Mouse (Mus musculus): ENCODE measurements around the gene Tctex1d4. TPM values are rescaled to one million over a fixed set of nuclear protein-coding genes. Genes with fewer than 3 reads are reported as not detected.
A peak's percentile ranks its signal among the peaks of the same experiment; 100 is the strongest.

The Tctex1d4 gene
- polyA plus RNA-seq, 2 experiments = not detected

- H3K4me1 ChIP-seq (replicated peaks; ENCODE audit: control insufficient read depth in 2 of 2, insufficient read depth in 2 of 2, low read length in 1 of 2) = no peaks in the 10 kb centered on the region; a peak in 1 of 4 replicates
- ATAC-seq (ENCODE audit: insufficient read depth) (no peak), DNase-seq (ENCODE audit: low read depth in 3 of 3, low spot score in 3 of 3) (no peak)
- no peak for TF ChIP-seq EP300 (IDR thresholded peaks at IDR 0.05; ENCODE audit: low read depth)
- TF ChIP-seq CTCF (IDR thresholded peaks at IDR 0.05; ENCODE audit: low read depth) = no peak
- no peak overlapping the region for H3K9ac ChIP-seq (replicated peaks)
- no peaks in the 10 kb centered on the region for H3K36me3 ChIP-seq (replicated peaks; ENCODE audit: control insufficient read depth, insufficient read depth, low read depth)
- no peak overlapping the region for H3K27ac ChIP-seq
- H3K4me2 ChIP-seq (ENCODE audit: low read depth) = no peak overlapping the region
- no peaks in the 10 kb centered on the region for H3K9me3 ChIP-seq (ENCODE audit: control insufficient read depth, low read length)
- no peak overlapping the region for H3K4me3 ChIP-seq (ENCODE audit: insufficient read depth in 1 of 2, low read depth in 2 of 2, low read length in 2 of 2)
- no peaks in the 10 kb centered on the region for H3K27me3 ChIP-seq (ENCODE audit: control insufficient read depth, insufficient read depth, low read length)
- 54% methylated on average over 7 of the region's 7 CpGs for WGBS (ENCODE audit: insufficient replicate concordance)
Measured at GRCm38 (mm10) chr4:117143023-117143422, 16.4 kb downstream of the Tctex1d4 start.

GRCm38 (mm10) chr4:117145248-117145647 is 18.7 kb downstream of the Tctex1d4 start:
- Histone ChIP-seq H3K27me3 (ENCODE audit: control insufficient read depth, insufficient read depth, low read length) (no peaks in the 10 kb centered on the region), H3K4me3 (ENCODE audit: insufficient read depth in 1 of 2, low read depth in 2 of 2, low read length in 2 of 2) (no peak overlapping the region), H3K9me3 (ENCODE audit: control insufficient read depth, low read length) (no peaks in the 10 kb centered on the region), H3K36me3 (replicated peaks; ENCODE audit: control insufficient read depth, insufficient read depth, low read depth) (peaks cover 7% of the 10 kb centered on the region), H3K27ac (no peak overlapping the region), H3K4me2 (ENCODE audit: low read depth) (no peak overlapping the region), H3K4me1 (replicated peaks; ENCODE audit: control insufficient read depth in 2 of 2, insufficient read depth in 2 of 2, low read length in 1 of 2) (no peaks in the 10 kb centered on the region), H3K9ac (replicated peaks) (no peak overlapping the region)
- TF ChIP-seq CTCF (IDR thresholded peaks at IDR 0.05; ENCODE audit: low read depth) (no peak), EP300 (IDR thresholded peaks at IDR 0.05; ENCODE audit: low read depth) (no peak)
- no peak for DNase-seq (ENCODE audit: low read depth in 3 of 3, low spot score in 3 of 3)
- 84% methylated on average over 13 of the region's 13 CpGs for WGBS (ENCODE audit: insufficient replicate concordance)
- ATAC-seq (ENCODE audit: insufficient read depth) = no peak

GRCm38 (mm10) chr4:117146176-117146575 is 19.6 kb downstream of the Tctex1d4 start:
- Histone ChIP-seq H3K36me3 (replicated peaks; ENCODE audit: control insufficient read depth, insufficient read depth, low read depth) (peaks cover 16% of the 10 kb centered on the region), H3K9ac (replicated peaks) (no peak overlapping the region), H3K4me3 (ENCODE audit: insufficient read depth in 1 of 2, low read depth in 2 of 2, low read length in 2 of 2) (no peak overlapping the region), H3K27ac (no peak overlapping the region), H3K27me3 (ENCODE audit: control insufficient read depth, insufficient read depth, low read length) (no peaks in the 10 kb centered on the region), H3K4me1 (replicated peaks; ENCODE audit: control insufficient read depth in 2 of 2, insufficient read depth in 2 of 2, low read length in 1 of 2) (no peaks in the 10 kb centered on the region), H3K4me2 (ENCODE audit: low read depth) (no peak overlapping the region), H3K9me3 (ENCODE audit: control insufficient read depth, low read length) (no peaks in the 10 kb centered on the region)
- 37% methylated on average over 15 of the region's 15 CpGs for WGBS (ENCODE audit: insufficient replicate concordance)
- ATAC-seq (ENCODE audit: insufficient read depth) (peak; percentile 27; the same call in 1 of the 2 replicates), DNase-seq (ENCODE audit: low read depth in 3 of 3, low spot score in 3 of 3) (peak; percentile 80 to 89 (median 84))
- TF ChIP-seq EP300 (IDR thresholded peaks at IDR 0.05; ENCODE audit: low read depth) (no peak), CTCF (IDR thresholded peaks at IDR 0.05; ENCODE audit: low read depth) (peak; percentile 99)

- Histone ChIP-seq H3K9me3 (ENCODE audit: control insufficient read depth, low read length) (no peaks in the 10 kb centered on the region), H3K4me3 (ENCODE audit: insufficient read depth in 1 of 2, low read depth in 2 of 2, low read length in 2 of 2) (no peak overlapping the region), H3K27ac (no peak overlapping the region), H3K4me2 (ENCODE audit: low read depth) (no peak overlapping the region), H3K36me3 (replicated peaks; ENCODE audit: control insufficient read depth, insufficient read depth, low read depth) (peaks cover 33% of the 10 kb centered on the region), H3K4me1 (replicated peaks; ENCODE audit: control insufficient read depth in 2 of 2, insufficient read depth in 2 of 2, low read length in 1 of 2) (peaks cover 4 to 5% of the 10 kb centered on the region in 2 experiments), H3K27me3 (ENCODE audit: control insufficient read depth, insufficient read depth, low read length) (no peaks in the 10 kb centered on the region), H3K9ac (replicated peaks) (no peak overlapping the region)
- DNase-seq (ENCODE audit: low read depth in 3 of 3, low spot score in 3 of 3) (no peak), ATAC-seq (ENCODE audit: insufficient read depth) (no peak)
- WGBS (ENCODE audit: insufficient replicate concordance) = 72% methylated on average over 18 of the region's 18 CpGs
- no peak for TF ChIP-seq CTCF (IDR thresholded peaks at IDR 0.05; ENCODE audit: low read depth)
- TF ChIP-seq EP300 (IDR thresholded peaks at IDR 0.05; ENCODE audit: low read depth) = no peak
Measured at GRCm38 (mm10) chr4:117148047-117148713, 21.6 kb downstream of the Tctex1d4 start.

GRCm38 (mm10) chr4:117148815-117149214 is 22.2 kb downstream of the Tctex1d4 start:
- Histone ChIP-seq H3K9me3 (ENCODE audit: control insufficient read depth, low read length) (no peaks in the 10 kb centered on the region), H3K27ac (no peak overlapping the region), H3K27me3 (ENCODE audit: control insufficient read depth, insufficient read depth, low read length) (no peaks in the 10 kb centered on the region), H3K4me3 (ENCODE audit: insufficient read depth in 1 of 2, low read depth in 2 of 2, low read length in 2 of 2) (no peak overlapping the region), H3K4me2 (ENCODE audit: low read depth) (no peak overlapping the region), H3K9ac (replicated peaks) (no peak overlapping the region), H3K4me1 (replicated peaks; ENCODE audit: control insufficient read depth in 2 of 2, insufficient read depth in 2 of 2, low read length in 1 of 2) (peaks cover 6 to 10% of the 10 kb centered on the region in 2 experiments), H3K36me3 (replicated peaks; ENCODE audit: control insufficient read depth, insufficient read depth, low read depth) (peaks cover 40% of the 10 kb centered on the region)
- ATAC-seq (ENCODE audit: insufficient read depth) = no peak
- WGBS (ENCODE audit: insufficient replicate concordance) = 74% methylated on average over 24 of the region's 24 CpGs
- no peak for DNase-seq (ENCODE audit: low read depth in 3 of 3, low spot score in 3 of 3)
- TF ChIP-seq CTCF (IDR thresholded peaks at IDR 0.05; ENCODE audit: low read depth) (no peak), EP300 (IDR thresholded peaks at IDR 0.05; ENCODE audit: low read depth) (no peak)

Measured in liver, embryonic 14.5 days (tissue).